Mouse (Mus musculus): ENCODE data around the gene Map2k6. TPM values are rescaled to one million over a fixed set of nuclear protein-coding genes. Genes with fewer than 3 reads are reported as not detected.

Map2k6 gene
- polyA plus RNA-seq (2012; rRNA removed): 22.2 and 29.2 TPM in 2 replicates

GRCm38 (mm10) chr11:110398553-110399239 is at the start of gene Map2k6:
Gene Map2k6, plus strand, starts transcription at chr11:110399122.

Other genes starting within 250 kb of the Map2k6 start
- 3.4 and 4.8 TPM in 2 replicates for gene Abca9, start 230.9 kb upstream of the Map2k6 start, polyA plus RNA-seq (2012; rRNA removed)
- 0.23 and 0.40 TPM in 2 replicates for gene Abca6, start 147.3 kb upstream of the Map2k6 start, polyA plus RNA-seq (2012; rRNA removed)
- gene Abca5, start 61.4 kb upstream of the Map2k6 start, polyA plus RNA-seq (2012; rRNA removed): 5.1 and 5.5 TPM in 2 replicates